Mouse (Mus musculus): ENCODE results near the gene Sds. TPM values are rescaled to one million over a fixed set of nuclear protein-coding genes. Genes with fewer than 3 reads are reported as not detected.

Sds gene
- not detected in 2 replicates for polyA plus RNA-seq (2015; fragmentation: Nextera tagmentation; extraction: Ambion mirVana)

GRCm38 (mm10) chr5:120476296-120476695 is at the start of gene Sds:
Gene Sds, plus strand, starts transcription at chr5:120476526.

GRCm38 (mm10) chr5:120431649-120432485 is 44.5 kb upstream of the Sds start, which contains the start of gene Lhx5:
Gene Lhx5, plus strand, starts transcription at chr5:120431699.

GRCm38 (mm10) chr5:120472770-120473169 is 3.6 kb upstream of the Sds start, which contains the start of gene Sdsl:
Gene Sdsl, minus strand, starts transcription at chr5:120472810.

GRCm38 (mm10) chr5:120503144-120503795 is 26.9 kb downstream of the Sds start, which contains the start of gene Plbd2:
Gene Plbd2, minus strand, starts transcription at chr5:120503625.

GRCm38 (mm10) chr5:120510982-120511642 is 34.8 kb downstream of the Sds start, which contains the start of gene Slc8b1:
Gene Slc8b1, plus strand, starts transcription at chr5:120511168.

Other genes starting within 250 kb of the Sds start
- gene Lhx5, start 44.8 kb upstream of the Sds start, polyA plus RNA-seq (2015; fragmentation: Nextera tagmentation; extraction: Ambion mirVana) = not detected in 2 replicates
- 17.5 and 19.9 TPM in 2 replicates for gene Sdsl, start 3.7 kb upstream of the Sds start, polyA plus RNA-seq (2015; fragmentation: Nextera tagmentation; extraction: Ambion mirVana)
- 28.0 and 31.2 TPM in 2 replicates for gene Plbd2, start 27.1 kb downstream of the Sds start, polyA plus RNA-seq (2015; fragmentation: Nextera tagmentation; extraction: Ambion mirVana)
- gene Slc8b1, start 34.6 kb downstream of the Sds start, polyA plus RNA-seq (2015; fragmentation: Nextera tagmentation; extraction: Ambion mirVana) = 7.7 and 10.8 TPM in 2 replicates
- 31.7 and 32.0 TPM in 2 replicates for gene Tpcn1, start 112.1 kb downstream of the Sds start, polyA plus RNA-seq (2015; fragmentation: Nextera tagmentation; extraction: Ambion mirVana)
- 1.6 and 2.4 TPM in 2 replicates for gene Iqcd, start 112.5 kb downstream of the Sds start, polyA plus RNA-seq (2015; fragmentation: Nextera tagmentation; extraction: Ambion mirVana)
- gene Rita1, start 136.1 kb downstream of the Sds start, polyA plus RNA-seq (2015; fragmentation: Nextera tagmentation; extraction: Ambion mirVana) = 5.8 and 6.9 TPM in 2 replicates
- gene Ddx54, start 136.2 kb downstream of the Sds start, polyA plus RNA-seq (2015; fragmentation: Nextera tagmentation; extraction: Ambion mirVana) = 19.8 and 21.7 TPM in 2 replicates
- gene Cfap73, start 157.7 kb downstream of the Sds start, polyA plus RNA-seq (2015; fragmentation: Nextera tagmentation; extraction: Ambion mirVana) = not detected in 2 replicates
- 0.11 and 0.61 TPM in 2 replicates for gene Rasal1, start 172.3 kb downstream of the Sds start, polyA plus RNA-seq (2015; fragmentation: Nextera tagmentation; extraction: Ambion mirVana)
- gene Dtx1, start 235.4 kb downstream of the Sds start, polyA plus RNA-seq (2015; fragmentation: Nextera tagmentation; extraction: Ambion mirVana) = 0.40 and 0.51 TPM in 2 replicates

Data from spleen, postnatal 0 days (tissue).